Mouse (Mus musculus) heart, embryonic 13.5 days (tissue): ENCODE results near the gene Olfr622. TPM values are rescaled to one million over a fixed set of nuclear protein-coding genes. Genes with fewer than 3 reads are reported as not detected.

Source experiments
- ATAC-seq: fragments of 200-750 bp; cut with Nextera tagmentation; 2 replicates; pipeline ENCODE4 v1.8.0; 2017; ENCODE audit warnings: moderate TSS enrichment; ENCODE audit not compliant: insufficient number of reproducible peaks, low FRiP score, low TSS enrichment; ENCODE audit errors: extremely low read depth
- H3K27ac ChIP-seq: fragments of 300-500 bp; sonication (generic); replicated peaks from 2 replicates; pipeline ENCODE4 v1.5.1; 2015; ENCODE audit warnings: moderate library complexity, mild to moderate bottlenecking, inconsistent platforms
- H3K27me3 ChIP-seq: fragments of 300-500 bp; sonication (generic); replicated peaks from 2 replicates; pipeline ENCODE4 v1.6.1; 2015; ENCODE audit warnings: mild to moderate bottlenecking, inconsistent platforms
- H3K36me3 ChIP-seq: fragments of 300-500 bp; sonication (generic); 2 replicates; pipeline ENCODE4 v1.6.1; 2015; ENCODE audit warnings: mild to moderate bottlenecking, inconsistent platforms
- H3K4me1 ChIP-seq: fragments of 300-500 bp; sonication (generic); 2 replicates; pipeline ENCODE4 v1.6.1; 2015; ENCODE audit warnings: inconsistent platforms
- H3K4me2 ChIP-seq: fragments of 300-500 bp; sonication (generic); 2 replicates; pipeline ENCODE4 v1.6.1; 2015; ENCODE audit warnings: inconsistent platforms, mild to moderate bottlenecking, moderate library complexity
- H3K4me3 ChIP-seq: fragments of 300-500 bp; sonication (generic); 2 replicates; pipeline ENCODE4 v1.5.1; 2015; ENCODE audit warnings: moderate library complexity, mild to moderate bottlenecking, inconsistent platforms
- H3K9ac ChIP-seq: fragments of 300-500 bp; sonication (generic); 2 replicates; pipeline ENCODE4 v1.6.1; 2015; ENCODE audit warnings: inconsistent platforms, mild to moderate bottlenecking, moderate library complexity
- H3K9me3 ChIP-seq: fragments of 300-500 bp; sonication (generic); 2 replicates; pipeline ENCODE4 v1.6.1; 2016; ENCODE audit warnings: inconsistent platforms
- WGBS: fragments of 180-500 bp; shearing (Covaris S2); methylation state at CpG from one replicate; pipeline ENCODE4 v1.1.7; 2015; ENCODE audit warnings: mixed read lengths; 5-methylcytosine and 5-hydroxymethylcytosine counted together
- polyA plus RNA-seq: library from polyadenylated mRNA; unstranded; fragments of >200 nt; fragmentation: Nextera tagmentation; extraction: Ambion mirVana; gene quantifications from 2 replicates; pipeline ENCODE4 v1.2.1, GENCODE M21; 2015

The Olfr622 gene
- polyA plus RNA-seq: not detected in 2 replicates

- Histone ChIP-seq H3K4me3 (no peak within 1 kb of the TSS), H3K9ac (no peak within 1 kb of the TSS), H3K4me2 (no peak within 1 kb of the TSS), H3K36me3 (no peaks in the 10 kb centered on the region), H3K9me3 (no peaks in the 10 kb centered on the region), H3K27ac (no peak within 1 kb of the TSS), H3K4me1 (no peaks in the 10 kb centered on the region), H3K27me3 (no peaks in the 10 kb centered on the region)
- ATAC-seq: no peak
- 65% methylated on average over 1 of the region's 1 CpGs for WGBS
Measured at GRCm38 (mm10) chr7:103642602-103643001, at the start of gene Olfr622. TSS of gene Olfr622 (minus strand) at chr7:103642702.

GRCm38 (mm10) chr7:103682420-103682819 is 39.9 kb upstream of the Olfr622 start, which contains the start of gene Olfr625-ps1:
TSS of gene Olfr625-ps1 (plus strand) at chr7:103682720.
- Histone ChIP-seq H3K4me3 (no peak within 1 kb of the TSS), H3K9ac (no peak within 1 kb of the TSS), H3K4me1 (no peaks in the 10 kb centered on the region), H3K4me2 (no peak within 1 kb of the TSS), H3K27ac (no peak within 1 kb of the TSS), H3K36me3 (no peaks in the 10 kb centered on the region), H3K9me3 (no peaks in the 10 kb centered on the region), H3K27me3 (no peaks in the 10 kb centered on the region)
- no peak for ATAC-seq

GRCm38 (mm10) chr7:103671091-103671490 is 28.6 kb upstream of the Olfr622 start, which contains the start of gene Olfr624:
TSS of gene Olfr624 (minus strand) at chr7:103671191.
- Histone ChIP-seq H3K27ac (no peak within 1 kb of the TSS), H3K4me2 (no peak within 1 kb of the TSS), H3K4me3 (no peak within 1 kb of the TSS), H3K9ac (no peak within 1 kb of the TSS), H3K4me1 (no peaks in the 10 kb centered on the region), H3K36me3 (no peaks in the 10 kb centered on the region), H3K9me3 (no peaks in the 10 kb centered on the region), H3K27me3 (no peaks in the 10 kb centered on the region)
- WGBS: 82% methylated on average over 2 of the region's 2 CpGs
- ATAC-seq: no peak

- ATAC-seq: no peak
- no peak within 1 kb of the TSS for H3K4me3 ChIP-seq
- H3K27ac ChIP-seq: no peak within 1 kb of the TSS
- H3K4me1 ChIP-seq: no peaks in the 10 kb centered on the region
- no peak within 1 kb of the TSS for H3K9ac ChIP-seq
- no peaks in the 10 kb centered on the region for H3K27me3 ChIP-seq
- H3K4me2 ChIP-seq: no peak within 1 kb of the TSS
- H3K9me3 ChIP-seq: no peaks in the 10 kb centered on the region
- H3K36me3 ChIP-seq: no peaks in the 10 kb centered on the region
Measured at GRCm38 (mm10) chr7:103663598-103663997, 21.1 kb upstream of the Olfr622 start, which contains the start of gene Olfr623. TSS of gene Olfr623 (minus strand) at chr7:103663698.

GRCm38 (mm10) chr7:103644070-103644469 is 1.6 kb upstream of the Olfr622 start:
- Histone ChIP-seq H3K36me3 (no peaks in the 10 kb centered on the region), H3K4me1 (no peaks in the 10 kb centered on the region), H3K4me2 (no peak overlapping the region), H3K9ac (no peak overlapping the region), H3K27ac (no peak overlapping the region), H3K9me3 (no peaks in the 10 kb centered on the region), H3K27me3 (no peaks in the 10 kb centered on the region), H3K4me3 (no peak overlapping the region)
- ATAC-seq: no peak
- WGBS: 83% methylated on average over 4 of the region's 4 CpGs

- no peak for ATAC-seq
- no peaks in the 10 kb centered on the region for H3K4me1 ChIP-seq
Measured at GRCm38 (mm10) chr7:103636795-103637194, 5.7 kb downstream of the Olfr622 start.

GRCm38 (mm10) chr7:103612434-103612833 is 30.1 kb downstream of the Olfr622 start, which contains the start of gene Olfr620:
TSS of gene Olfr620 (minus strand) at chr7:103612534.
- Histone ChIP-seq H3K9ac (no peak within 1 kb of the TSS), H3K27me3 (no peaks in the 10 kb centered on the region), H3K4me3 (no peak within 1 kb of the TSS), H3K36me3 (no peaks in the 10 kb centered on the region), H3K9me3 (no peaks in the 10 kb centered on the region), H3K4me1 (no peaks in the 10 kb centered on the region), H3K4me2 (no peak within 1 kb of the TSS), H3K27ac (no peak within 1 kb of the TSS)
- WGBS: 61% methylated on average over 2 of the region's 2 CpGs
- no peak for ATAC-seq

More at GRCm38 (mm10) chr7:103636795-103637194, 5.7 kb downstream of the Olfr622 start:
- H3K9ac ChIP-seq: no peak overlapping the region
- no peak overlapping the region for H3K4me2 ChIP-seq
- no peak overlapping the region for H3K27ac ChIP-seq
- no peaks in the 10 kb centered on the region for H3K36me3 ChIP-seq
- no peaks in the 10 kb centered on the region for H3K27me3 ChIP-seq
- H3K9me3 ChIP-seq: no peaks in the 10 kb centered on the region
- no peak overlapping the region for H3K4me3 ChIP-seq

- no peak overlapping the region for H3K4me2 ChIP-seq
- WGBS: 52% methylated on average over 2 of the region's 2 CpGs
- no peak overlapping the region for H3K9ac ChIP-seq
- H3K4me3 ChIP-seq: no peak overlapping the region
- no peak overlapping the region for H3K27ac ChIP-seq
- no peaks in the 10 kb centered on the region for H3K36me3 ChIP-seq
- no peaks in the 10 kb centered on the region for H3K9me3 ChIP-seq
- H3K4me1 ChIP-seq: no peaks in the 10 kb centered on the region
- ATAC-seq: no peak
- H3K27me3 ChIP-seq: no peaks in the 10 kb centered on the region
Measured at GRCm38 (mm10) chr7:103607425-103607824, 35.1 kb downstream of the Olfr622 start.

- no peaks in the 10 kb centered on the region for H3K9me3 ChIP-seq
- no peak within 1 kb of the TSS for H3K4me2 ChIP-seq
- no peak within 1 kb of the TSS for H3K9ac ChIP-seq
- ATAC-seq: no peak
- no peak within 1 kb of the TSS for H3K4me3 ChIP-seq
- H3K36me3 ChIP-seq: no peaks in the 10 kb centered on the region
- no peaks in the 10 kb centered on the region for H3K4me1 ChIP-seq
- no peak within 1 kb of the TSS for H3K27ac ChIP-seq
- no peaks in the 10 kb centered on the region for H3K27me3 ChIP-seq
Measured at GRCm38 (mm10) chr7:103600275-103600674, 42.2 kb downstream of the Olfr622 start, which contains the start of gene Olfr619. TSS of gene Olfr619 (plus strand) at chr7:103600575.

GRCm38 (mm10) chr7:103589803-103590202 is 52.7 kb downstream of the Olfr622 start, which contains the start of gene Olfr618:
TSS of gene Olfr618 (plus strand) at chr7:103590103.
- WGBS: 43% methylated on average over 2 of the region's 2 CpGs
- no peak within 1 kb of the TSS for H3K4me2 ChIP-seq
- no peaks in the 10 kb centered on the region for H3K27me3 ChIP-seq
- ATAC-seq: no peak
- no peak within 1 kb of the TSS for H3K9ac ChIP-seq
- no peak within 1 kb of the TSS for H3K27ac ChIP-seq
- H3K36me3 ChIP-seq: no peaks in the 10 kb centered on the region
- no peak within 1 kb of the TSS for H3K4me3 ChIP-seq
- H3K9me3 ChIP-seq: no peaks in the 10 kb centered on the region
- no peaks in the 10 kb centered on the region for H3K4me1 ChIP-seq
